Mouse (Mus musculus): ENCODE data around the gene Znrf2.

GRCm38 (mm10) chr6:54816388-54817065, at the start of gene Znrf2:
- TF ChIP-seq SMC3 (IDR thresholded peaks at IDR 0.05; ENCODE audit: low read depth, low read length) (no peak), CTCF (conservative IDR thresholded peaks at IDR 0.05 in 1 of 2, IDR thresholded peaks at IDR 0.05 in 1 of 2; ENCODE audit: low read depth in 2 of 2, low read length in 2 of 2) (peak in 1 of 2 experiments; percentile 37; a peak in 2 of 4 replicates), EP300 (IDR thresholded peaks at IDR 0.05; ENCODE audit: low read length) (0 out of 2 replicates have a peak, but pooled peaks have one; percentile 34), RAD21 (IDR thresholded peaks at IDR 0.05; ENCODE audit: low read depth, low read length) (no peak; the same call in 1 of the 2 replicates), POLR2A (IDR thresholded peaks at IDR 0.05; ENCODE audit: low read depth, low read length) (peak; percentile 86), TCF12 (IDR thresholded peaks at IDR 0.05; ENCODE audit: low read depth, low read length) (peak; percentile 71), HCFC1 (IDR thresholded peaks at IDR 0.05; ENCODE audit: low read depth, low read length) (peak; percentile 45), MAFK (IDR thresholded peaks at IDR 0.05; ENCODE audit: insufficient replicate concordance, low read length) (no peak), ZNF384 (IDR thresholded peaks at IDR 0.05; ENCODE audit: low read depth, low read length) (no peak)

Data from CH12.LX (cell line).